Mouse (Mus musculus): Measurements from ENCODE around the gene Itgav.

DNA sequence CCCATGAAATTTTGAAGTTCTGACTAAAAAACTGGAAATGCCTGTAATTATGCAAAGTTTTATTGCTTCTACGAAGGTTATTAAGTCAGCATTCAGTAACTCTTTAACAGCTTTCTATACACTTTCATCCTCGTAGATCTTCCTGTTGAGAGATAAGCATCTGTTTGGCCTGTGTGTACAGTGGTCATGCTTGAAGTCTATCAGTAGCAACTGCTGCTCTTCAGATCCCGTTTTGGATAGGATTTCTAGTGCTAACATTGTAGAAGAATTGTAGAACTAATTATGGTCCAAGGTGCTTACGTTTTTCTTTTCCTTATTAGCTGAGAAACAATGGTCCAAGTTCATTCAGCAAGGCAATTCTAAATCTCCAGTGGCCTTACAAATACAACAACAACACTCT is 71.6 kb downstream of the Itgav start:
- TF ChIP-seq CTCF (IDR thresholded peaks at IDR 0.05; ENCODE audit: extremely low read depth, insufficient read depth, insufficient read length, insufficient replicate concordance) (no peak), POLR2A (IDR thresholded peaks at IDR 0.05; ENCODE audit: low read depth, low read length) (no peak)
